Mouse (Mus musculus) right cerebral cortex, adult 2 months (tissue): Measurements from ENCODE around the gene Ctsd.

Source experiments
- DNase-seq, 2 experiments: peaks; one replicate each; pipeline ENCODE4 v3.0.0; 2021 to 2022; ENCODE audit warnings: low spot score in 2 of 2

The Ctsd gene

DNA sequence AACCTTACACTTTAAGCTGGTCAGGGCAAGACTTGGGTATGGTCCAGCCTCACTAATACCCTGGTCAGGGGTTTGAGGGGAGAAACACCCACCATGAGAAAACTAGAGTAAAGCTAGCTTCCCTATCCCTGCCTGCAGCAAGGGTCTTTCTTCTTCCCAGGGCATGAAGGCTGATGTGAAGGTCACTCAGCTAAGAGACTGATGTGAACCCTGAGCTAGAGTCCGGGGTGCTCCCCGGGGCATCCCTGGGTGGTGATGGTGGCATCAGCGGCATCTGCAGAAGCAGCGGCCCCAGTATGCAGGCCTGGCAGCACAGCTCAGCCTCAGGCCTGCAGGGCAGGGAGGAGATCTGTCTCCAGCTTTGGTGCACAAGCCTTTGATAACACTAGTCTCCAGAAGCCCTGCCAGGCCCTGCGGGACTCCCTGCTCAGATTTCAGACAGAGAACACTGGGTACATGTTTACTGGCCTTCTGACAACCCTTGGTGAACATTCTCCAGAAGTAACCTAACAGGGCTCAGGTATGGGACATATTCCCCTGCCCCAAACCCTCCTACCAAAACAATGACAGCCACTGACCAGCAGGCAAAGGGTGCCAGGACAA, 13.3 kb downstream of the Ctsd start:
- no peak for DNase-seq

DNA sequence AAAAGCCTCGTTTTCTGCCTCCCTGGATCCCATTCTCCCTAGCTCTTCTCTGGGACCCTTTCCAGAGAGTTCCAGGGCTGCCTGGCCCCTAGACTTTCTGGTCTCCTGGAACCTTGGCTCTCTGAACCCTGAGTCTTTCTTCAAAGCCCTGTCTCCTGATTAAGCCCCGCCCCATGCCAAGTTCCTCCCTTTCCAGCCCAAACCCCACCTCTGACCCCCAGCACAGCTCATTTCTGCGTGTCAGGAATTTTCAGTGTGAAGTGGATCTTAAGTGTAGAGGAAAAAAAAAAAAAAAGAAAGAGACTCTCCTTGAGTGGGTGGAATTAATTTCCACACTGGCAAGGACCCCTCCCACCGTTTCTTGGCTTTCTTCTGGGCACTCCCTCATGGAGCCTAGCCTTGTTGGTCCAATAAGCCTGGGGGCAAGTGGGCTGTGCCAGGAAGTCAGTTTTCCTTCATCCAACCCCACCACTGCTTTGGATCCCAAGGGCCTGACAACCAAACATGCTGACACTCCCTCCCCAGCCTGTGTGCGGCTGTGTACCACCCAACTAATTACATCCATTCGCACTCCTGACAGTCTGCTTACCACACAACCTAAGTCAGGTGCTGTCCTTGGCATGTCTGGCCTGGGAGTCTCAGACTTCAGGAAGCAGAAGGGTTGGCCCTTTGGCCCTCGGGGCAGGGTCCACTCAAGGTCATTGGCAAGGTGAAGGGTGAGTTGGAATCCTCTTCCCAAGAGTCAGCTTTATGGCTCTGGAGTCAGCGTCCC, 14.0 kb downstream of the Ctsd start, which contains the start of gene Ifitm10:
Ifitm10 (minus strand) TSS at position 113 of the 772 bp plus-strand sequence.
- DNase-seq = no peak

DNA sequence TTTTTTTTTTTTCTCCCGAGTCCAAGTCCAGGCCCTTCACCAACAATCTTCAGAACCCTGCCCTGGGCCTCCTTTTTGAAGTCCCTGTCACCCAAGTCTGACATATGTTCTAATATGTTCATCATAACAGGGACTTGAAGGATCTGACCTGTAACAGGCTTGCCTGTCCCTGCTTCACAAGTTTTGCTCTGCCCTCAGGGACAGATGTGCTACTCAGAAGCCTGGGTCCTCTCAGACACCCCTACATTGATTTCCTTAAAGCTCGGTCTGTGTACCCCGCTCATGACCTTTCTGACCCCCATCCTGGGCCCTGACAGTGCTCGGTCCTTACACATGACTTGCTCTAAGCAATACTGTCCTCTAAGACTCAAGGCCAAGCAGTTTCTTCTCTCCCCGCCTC, 14.8 kb downstream of the Ctsd start:
- DNase-seq = no peak

DNA sequence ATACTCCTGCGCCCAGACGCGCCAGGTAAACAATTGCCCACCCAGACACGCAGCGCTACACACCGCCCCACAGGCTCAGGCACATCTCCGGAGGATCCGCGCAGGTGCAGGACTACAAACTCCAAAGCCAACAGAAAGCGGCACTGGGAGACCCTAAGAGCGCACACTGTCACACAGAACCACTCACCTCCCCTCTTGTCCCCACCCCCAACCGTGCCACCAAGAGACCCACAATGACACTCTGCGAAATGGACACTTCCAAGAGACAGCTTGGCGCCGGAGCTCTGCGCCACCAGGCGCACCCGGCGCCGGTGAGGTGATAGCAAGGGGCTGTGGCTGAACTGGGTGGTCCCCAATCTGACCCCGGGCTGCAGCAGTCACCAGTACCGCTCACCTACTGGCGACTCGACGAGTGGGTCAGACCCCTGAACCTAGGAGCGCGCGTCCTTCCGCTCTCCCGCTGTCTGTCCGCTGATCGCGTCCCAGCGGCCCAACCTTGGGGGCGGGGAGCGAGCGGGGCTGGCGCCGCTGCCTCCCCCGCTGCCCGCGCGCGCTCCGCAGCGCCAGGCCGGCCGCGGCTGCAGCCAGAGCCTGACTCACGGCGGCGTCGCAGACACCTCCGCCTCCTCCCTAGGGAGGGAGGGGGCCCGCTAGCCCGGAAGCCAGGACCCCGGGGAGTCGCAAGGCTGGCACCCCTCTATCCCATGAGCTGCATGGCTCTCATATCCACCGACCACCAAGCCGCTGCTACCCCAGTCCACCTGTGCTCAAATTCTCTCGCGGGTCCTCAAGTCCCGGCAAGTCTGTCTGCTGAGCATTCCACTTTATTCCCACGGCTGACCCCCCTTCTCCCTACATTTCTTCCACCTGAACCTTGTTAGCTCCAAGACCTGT, 15.8 kb downstream of the Ctsd start:
- no peak for DNase-seq

DNA sequence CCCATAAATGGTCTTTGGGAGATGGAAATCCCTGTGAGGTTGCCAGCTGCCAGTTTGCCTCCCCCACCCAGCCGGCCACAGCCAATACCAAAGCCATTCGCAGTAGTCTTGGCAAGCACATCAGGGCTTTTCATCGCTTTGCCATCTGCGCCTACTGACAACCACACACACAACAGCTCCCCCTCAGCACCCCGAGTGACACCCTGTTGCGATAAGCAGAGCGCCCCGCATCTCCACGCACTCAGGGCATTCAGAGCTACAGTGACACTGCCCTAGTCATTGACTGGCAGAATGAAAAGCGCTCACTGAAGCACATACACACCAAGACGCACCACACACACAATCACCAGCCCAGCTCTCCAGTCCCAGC, 16.5 kb downstream of the Ctsd start:
- DNase-seq = peak; percentile 71 to 80

DNA sequence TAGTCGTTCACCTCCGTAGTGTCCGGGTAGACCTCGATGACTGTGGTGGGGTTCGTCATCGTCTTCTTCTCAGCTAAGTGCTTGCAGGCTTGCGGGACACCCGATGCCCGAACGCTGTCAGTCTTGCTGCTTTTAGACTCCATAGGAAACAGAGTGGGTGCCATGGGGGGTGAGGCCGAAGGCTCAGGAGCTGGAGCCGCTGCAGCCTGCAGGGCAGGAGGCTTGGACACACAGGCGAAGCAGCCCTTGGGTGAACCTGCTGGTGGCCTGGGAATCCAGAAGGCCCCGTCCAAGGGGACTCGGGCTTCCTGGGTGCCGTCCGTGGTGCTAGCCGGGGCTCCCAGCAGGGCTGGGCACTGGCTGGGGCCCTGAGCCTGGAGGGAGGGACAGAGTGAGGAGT, 16.9 kb downstream of the Ctsd start:
- no peak for DNase-seq

DNA sequence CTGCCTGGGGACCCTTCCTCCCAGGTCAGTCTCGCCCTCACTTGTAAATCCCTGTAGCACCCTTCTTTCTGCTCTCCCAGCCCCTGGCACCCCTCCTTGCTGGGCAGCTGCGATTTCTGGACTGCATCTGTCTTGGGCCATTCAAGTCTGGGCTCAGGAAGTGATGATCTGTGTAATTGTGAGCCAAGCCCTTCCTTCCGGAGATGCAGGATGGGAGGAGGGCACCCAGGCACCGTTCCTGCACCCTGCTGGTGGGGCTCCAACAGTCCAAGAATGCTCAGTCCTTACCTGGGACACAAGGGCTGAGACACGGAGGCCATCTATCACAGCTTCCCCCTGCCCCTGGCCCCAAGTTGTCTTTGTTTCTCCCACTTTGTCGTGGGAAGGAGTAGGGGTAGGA, 18.0 kb downstream of the Ctsd start:
- no peak for DNase-seq

DNA sequence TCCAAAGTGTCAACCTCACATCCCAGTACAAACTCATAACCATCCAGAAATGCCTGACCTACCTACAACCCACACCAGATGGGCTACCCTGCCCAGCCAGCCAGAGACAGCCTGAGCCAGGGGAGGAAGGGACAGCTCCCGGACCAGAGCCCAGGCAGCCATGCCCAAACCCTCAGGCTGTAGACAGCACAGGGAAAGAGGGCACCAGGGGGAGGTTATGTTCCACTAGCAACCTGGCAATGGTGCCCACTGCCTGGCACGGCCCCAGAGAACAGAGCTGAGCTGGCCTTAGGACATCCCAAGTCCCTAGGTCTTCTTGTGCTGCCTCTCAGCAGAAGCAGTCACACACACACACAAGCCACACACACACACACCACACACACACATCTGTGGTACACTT, 19.0 kb downstream of the Ctsd start:
- no peak for DNase-seq

DNA sequence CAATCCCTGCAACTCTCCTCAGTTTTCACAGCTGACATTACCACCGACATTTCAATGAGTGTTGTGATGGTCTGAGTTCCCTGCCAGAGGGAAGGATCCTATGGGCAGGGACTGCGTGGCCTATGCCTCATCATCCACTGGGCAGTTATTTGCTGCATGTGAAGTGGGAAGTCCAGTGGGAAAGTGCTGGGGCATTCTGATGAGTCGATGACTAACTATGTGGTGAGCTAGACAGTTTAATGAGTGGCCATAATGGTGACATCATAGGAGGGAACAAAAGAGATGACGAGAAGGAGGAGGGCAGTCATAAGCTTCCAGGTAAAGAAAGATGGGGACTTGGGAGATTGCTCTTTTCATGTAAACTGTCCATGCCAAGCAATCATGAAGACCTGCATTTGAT, 24.7 kb downstream of the Ctsd start:
- no peak for DNase-seq

DNA sequence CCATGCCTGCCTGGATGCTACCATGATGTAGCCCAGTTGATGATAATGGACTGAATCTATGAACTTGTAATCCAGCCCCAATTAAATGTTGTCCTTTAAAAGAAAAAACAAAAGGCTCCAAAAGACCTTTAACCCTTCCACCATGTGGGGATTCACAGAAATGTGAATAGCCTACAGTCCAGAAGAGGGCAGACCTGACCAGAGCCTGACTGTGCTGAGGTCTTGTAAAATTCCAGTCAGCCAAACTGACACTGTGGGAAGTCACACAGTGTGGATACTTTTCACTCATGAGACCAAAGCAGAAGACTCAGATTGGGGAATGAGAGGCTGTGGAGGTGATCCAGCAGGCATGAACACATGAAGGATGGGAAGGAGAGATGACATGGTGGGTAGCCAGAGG, 27.1 kb downstream of the Ctsd start:
- no peak for DNase-seq

DNA sequence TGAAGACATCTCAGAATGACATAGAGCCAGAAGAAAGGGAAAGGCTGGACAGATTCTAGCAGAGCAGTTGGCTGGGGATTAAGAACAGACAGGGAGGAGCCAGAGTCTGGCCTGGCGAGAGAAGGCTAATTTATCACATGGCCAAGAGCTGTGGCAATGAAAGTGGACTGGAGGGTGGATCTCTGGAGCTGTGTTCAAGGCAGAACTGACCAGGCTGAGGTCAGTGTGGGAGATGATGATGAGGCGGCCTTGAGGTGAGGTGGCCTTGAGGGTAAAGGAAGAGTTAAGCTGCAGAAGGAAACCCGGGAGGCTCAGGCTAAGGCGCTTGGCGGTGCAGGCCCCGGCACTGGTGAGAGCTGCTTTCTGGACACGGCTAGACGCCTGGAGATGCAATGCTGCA, 28.7 kb downstream of the Ctsd start:
- no peak for DNase-seq

DNA sequence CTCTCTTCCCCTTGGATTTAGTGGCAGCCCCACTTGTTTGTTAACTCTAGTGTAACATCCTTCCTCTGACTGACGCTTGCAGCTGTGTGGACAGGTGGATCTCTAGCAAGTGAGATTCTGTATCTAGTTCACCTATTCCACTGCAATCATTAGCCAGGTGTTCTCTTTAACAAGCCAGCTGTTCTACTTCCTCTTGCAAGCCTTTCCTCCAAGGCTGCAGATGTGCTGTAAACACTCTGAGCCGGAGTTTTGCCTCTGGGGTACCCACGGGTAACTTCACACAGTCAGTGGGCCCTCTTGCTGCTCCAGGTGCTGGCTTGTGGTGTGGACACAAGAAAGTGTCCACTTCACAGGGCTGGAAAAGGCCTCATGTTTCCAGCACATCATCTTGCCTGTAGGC, 30.3 kb downstream of the Ctsd start:
- DNase-seq = no peak

DNA sequence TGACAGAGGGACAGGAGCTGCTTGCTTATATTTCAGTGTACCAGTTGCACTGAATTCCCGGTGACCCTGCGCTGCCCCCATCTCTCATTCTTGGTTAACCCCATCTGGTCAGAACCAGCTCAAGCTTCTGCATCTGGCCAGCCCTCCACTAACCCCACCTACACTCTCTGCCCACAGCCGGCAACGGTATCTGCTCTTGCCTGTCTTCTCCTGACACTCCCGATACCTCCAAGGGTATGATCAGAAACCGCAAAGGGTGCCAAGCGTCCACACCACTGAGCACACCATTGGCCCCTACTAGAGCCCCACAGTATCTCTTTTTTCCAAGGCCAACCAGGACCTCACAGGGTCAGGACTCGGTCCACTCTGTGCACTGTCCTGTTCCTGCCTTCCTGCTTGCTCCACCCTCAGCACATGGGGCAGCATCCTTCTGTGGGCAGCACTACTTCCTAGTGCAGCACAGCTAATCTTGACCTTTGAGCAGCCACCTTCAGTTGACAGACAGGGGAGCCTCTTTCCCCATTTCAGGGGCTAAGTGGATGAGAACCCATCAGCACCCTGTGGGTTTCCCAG, 33.1 kb downstream of the Ctsd start:
- DNase-seq = no peak

DNA sequence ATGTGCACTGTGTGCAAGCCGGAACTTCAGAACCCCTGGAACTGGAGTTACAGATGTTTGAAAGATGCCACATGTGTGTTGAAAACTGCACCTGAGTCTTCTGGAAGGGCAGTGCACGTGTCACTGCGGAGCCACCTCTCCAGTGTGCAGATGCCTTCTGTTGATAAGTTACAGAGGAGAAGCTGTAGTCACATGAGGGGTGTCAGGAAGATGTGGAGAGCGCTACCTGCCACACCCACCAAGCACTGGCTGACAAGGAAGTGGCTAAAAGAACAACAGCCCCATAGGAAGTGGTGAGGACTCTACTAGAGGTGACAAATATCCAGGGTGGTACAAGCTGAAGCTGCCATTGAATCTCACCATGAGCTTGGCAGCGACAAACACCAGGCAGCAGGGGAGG, 34.0 kb downstream of the Ctsd start:
- no peak for DNase-seq

DNA sequence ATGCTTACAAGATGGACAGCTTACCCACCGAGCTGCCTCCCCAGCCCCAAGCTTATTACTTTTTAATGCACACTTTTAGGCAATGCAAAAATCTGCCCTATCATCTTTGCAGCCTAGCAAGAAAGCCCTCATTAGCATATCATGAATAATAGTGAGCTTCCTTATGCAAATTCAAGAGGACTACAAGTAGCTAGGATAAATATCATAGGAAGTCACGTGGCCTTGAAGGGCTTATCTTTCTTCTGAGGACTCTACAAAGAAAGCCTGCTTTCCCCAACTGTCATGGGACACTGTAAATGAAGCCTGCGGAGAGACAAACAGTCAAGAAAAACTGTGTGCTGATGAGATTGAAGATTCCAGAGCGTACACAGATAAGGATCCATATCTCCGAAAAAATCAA, 36.3 kb downstream of the Ctsd start:
- no peak for DNase-seq

DNA sequence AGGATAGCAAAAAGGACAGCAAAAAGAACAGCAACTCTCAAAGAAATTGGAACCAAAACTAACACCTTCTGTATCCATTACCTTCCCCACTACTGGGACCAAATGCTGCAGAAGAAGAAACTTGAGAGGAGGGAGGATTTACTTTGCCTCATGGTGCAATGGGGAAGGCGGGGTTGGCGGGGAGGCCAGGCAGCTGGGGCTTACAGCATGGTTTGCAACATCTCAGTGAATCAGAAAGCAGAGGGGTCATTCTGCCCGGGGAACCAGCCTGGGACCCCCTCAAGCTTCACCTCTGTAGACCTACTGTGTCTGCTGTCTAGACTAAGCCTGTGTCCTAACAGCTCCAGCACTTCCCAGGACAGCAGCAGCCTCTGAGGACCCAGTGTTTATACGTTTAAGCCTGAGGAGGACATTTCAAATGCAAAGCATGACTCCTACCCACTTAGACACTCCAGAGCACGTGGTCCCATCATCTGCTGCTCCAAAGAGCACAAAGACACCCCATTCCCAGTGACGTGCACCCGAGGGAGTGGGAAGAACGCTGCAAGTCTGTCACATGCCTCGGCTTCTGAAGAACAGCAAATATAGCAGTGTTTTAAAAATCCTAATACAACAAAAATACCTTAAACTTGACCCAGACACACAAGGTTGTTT, 38.4 kb downstream of the Ctsd start:
- DNase-seq = peak; percentile 60 to 65

DNA sequence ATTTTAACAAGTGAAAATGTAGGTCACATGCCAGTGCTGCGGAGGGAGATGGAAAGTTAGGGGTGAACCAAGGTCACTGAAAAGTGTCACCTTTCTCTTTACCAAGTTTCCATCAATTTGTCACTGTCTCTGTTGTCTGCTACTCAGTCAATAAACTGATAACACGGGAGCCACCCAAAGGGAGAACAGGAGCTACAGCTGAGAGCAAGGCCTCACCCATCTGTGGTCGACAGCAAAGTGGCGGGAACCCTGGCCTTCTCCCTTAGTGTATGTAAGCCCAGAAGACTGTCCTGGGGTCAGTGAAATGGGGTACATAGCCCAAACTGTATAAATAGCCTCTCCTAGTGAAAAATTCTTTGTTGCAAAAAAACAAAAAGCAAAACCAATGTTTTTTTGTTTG, 40.3 kb downstream of the Ctsd start:
- no peak for DNase-seq

DNA sequence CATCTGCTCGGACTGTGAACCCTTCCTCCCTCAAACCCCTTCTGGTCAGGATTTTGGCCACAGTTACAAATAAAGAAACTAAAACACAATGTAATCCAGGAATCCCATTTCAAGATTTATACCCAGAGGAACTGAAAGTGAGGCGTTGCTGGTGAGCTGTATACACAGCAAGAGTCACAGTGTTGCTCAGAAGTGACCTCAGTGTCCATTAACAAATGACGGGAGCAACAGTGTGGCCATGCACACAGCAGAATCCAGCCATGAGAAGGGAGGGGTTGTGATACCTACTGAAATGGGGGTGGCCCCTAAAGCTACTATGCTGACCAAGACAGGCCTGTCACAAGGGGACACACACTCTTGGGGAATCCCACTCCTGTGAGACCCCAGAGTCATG, 45.6 kb downstream of the Ctsd start:
- DNase-seq = no peak

DNA sequence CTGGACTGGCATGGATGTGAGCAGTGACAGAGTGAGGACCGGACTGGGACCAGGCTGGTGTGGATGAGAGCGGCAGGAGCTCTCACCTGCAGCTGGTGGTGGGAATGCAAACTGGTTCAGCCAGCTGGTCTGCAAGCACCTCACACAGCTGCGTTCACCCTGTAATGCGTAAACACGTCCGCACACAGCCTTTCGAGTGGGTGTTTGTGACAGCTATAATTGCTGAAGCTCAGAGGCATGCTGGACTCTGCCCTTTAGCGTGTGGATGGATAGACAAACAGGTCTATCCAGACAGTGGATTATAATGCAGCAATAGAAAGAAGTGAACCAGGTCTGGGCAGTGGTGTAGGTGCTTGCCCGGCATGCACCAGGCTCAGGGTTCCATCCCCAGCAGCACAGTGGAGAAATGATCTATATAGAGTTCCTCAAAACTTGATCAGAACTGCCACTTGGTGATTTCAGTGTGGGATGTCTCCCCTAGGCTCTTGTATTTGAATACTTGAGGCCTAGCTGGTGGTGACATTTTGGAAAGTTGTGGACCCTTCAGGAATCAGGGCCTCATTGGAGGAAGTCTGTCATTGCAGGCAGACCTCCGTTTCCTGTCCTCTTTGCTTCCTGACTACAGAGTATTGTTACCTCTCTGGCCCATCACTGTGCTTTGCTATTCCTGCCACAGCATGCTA, 46.1 kb downstream of the Ctsd start:
- DNase-seq = no peak

DNA sequence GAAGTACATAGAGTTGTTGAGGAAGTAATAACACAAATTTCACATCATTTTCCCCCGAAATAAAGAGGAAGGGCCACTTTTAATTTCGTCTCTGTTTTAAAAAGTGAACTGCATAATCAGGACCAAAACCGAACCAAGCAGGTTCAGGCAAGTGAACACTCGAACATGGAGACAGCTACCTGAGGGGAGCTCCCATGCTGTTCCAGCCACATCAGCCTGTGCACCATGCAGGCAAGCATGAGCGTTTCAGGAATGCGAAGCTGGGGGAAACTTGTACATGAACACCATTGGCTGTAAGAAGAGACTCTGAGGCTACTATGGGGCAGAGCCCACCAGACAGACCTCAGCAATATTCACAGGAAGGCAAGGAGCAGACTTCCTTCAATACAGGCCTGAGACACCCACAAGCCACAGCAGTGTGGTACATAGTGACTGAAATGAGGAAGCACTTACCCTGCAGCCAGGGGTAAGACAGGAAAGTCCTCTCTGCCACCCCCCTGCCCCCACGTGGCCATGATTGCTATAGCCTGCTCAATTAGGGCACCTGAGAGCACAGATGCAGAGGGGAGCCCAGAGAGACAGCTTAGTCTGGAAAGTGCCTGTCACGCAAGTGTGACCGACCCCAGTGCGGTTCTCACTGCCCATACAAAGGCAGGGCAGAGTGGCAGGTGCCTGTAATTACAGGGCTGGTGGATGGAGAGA, 47.4 kb downstream of the Ctsd start:
- DNase-seq = no peak

DNA sequence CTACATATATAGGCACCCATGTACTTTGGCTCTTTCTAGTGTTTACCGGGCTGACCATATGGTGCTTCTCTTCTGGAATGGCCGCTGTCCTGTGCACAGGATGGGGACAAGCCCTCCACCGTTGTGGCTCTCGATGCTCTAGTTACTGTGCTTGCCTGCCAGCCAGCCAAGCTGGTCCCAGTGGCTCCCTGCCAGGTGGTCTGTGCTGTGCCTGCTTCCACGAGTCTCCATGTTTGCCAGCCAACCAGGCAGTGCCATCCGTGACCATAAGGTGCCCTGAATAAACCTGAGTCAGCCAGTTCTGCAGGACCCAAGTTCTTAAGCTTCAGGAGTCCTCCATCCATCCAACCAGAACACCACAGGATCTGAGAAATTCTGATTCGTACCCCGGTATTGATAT, 52.7 kb downstream of the Ctsd start:
- no peak for DNase-seq
